In genomic region chr3:85780332-85780731, GRCm38 (mm10) we compare ENCODE assay signal across 20 mouse cellular contexts. TPM values are rescaled to one million over a fixed set of nuclear protein-coding genes. Genes with fewer than 3 reads are reported as not detected.
DNase-seq lines count a peak whose midpoint lies in the region; ATAC-seq and TF ChIP-seq lines count a peak whose summit lies in the region.
"Had no signal": no experiment of that assay in that cellular context is flagged by ENCODE, and none has a peak within 500 bp of the region (broad histone marks: within the 10 kb centered on the region; RNA-seq: fewer than 3 reads in every experiment).

No protein-coding gene starts in this region.

- 0 out of 2 replicates have a peak overlapping the region, but pooled peaks have one; percentile 2 for H3K27ac ChIP-seq in forebrain, embryonic 12.5 days
- H3K27ac ChIP-seq in forebrain, embryonic 10.5 days = no peak overlapping the region
- H3K27ac ChIP-seq in midbrain, embryonic 11.5 days (ENCODE audit: low read depth, low read length) = no peak overlapping the region
- H3K27ac ChIP-seq in midbrain, embryonic 10.5 days (replicated peaks) = no peak overlapping the region
- H3K27ac ChIP-seq in forebrain, postnatal 0 days (ENCODE audit: low read depth, low read length) = no peak overlapping the region
- H3K27ac ChIP-seq in midbrain, embryonic 16.5 days (ENCODE audit: low read length) = no peak overlapping the region
- H3K27ac ChIP-seq: heart, embryonic 10.5 days; limb, embryonic 15.5 days; liver, embryonic 15.5 days; lung, embryonic 15.5 days; stomach, postnatal 0 days had no signal

- no peaks in the 10 kb centered on the region for H3K36me3 ChIP-seq in forebrain, embryonic 12.5 days (replicated peaks)
- no peaks in the 10 kb centered on the region for H3K36me3 ChIP-seq in forebrain, embryonic 10.5 days (replicated peaks)
- no peaks in the 10 kb centered on the region for H3K36me3 ChIP-seq in midbrain, embryonic 11.5 days (ENCODE audit: control insufficient read depth, insufficient read depth, low read length)
- H3K36me3 ChIP-seq in midbrain, embryonic 10.5 days = no peaks in the 10 kb centered on the region
- H3K36me3 ChIP-seq in forebrain, postnatal 0 days (ENCODE audit: insufficient read depth) = no peaks in the 10 kb centered on the region
- no peaks in the 10 kb centered on the region for H3K36me3 ChIP-seq in midbrain, embryonic 16.5 days (ENCODE audit: control insufficient read depth, insufficient read depth, low read length)
- H3K36me3 ChIP-seq: heart, embryonic 10.5 days; limb, embryonic 15.5 days; liver, embryonic 15.5 days; lung, embryonic 15.5 days had no signal

- H3K4me3 ChIP-seq in forebrain, embryonic 12.5 days (replicated peaks) = no peak overlapping the region
- H3K4me3 ChIP-seq in forebrain, embryonic 10.5 days = no peak overlapping the region
- H3K4me3 ChIP-seq in midbrain, embryonic 11.5 days (ENCODE audit: low read depth, low read length) = no peak overlapping the region
- H3K4me3 ChIP-seq in midbrain, embryonic 10.5 days = no peak overlapping the region
- no peak overlapping the region for H3K4me3 ChIP-seq in forebrain, postnatal 0 days (ENCODE audit: low read depth, low read length)
- no peak overlapping the region for H3K4me3 ChIP-seq in midbrain, embryonic 16.5 days (ENCODE audit: low read depth, low read length)
- H3K4me3 ChIP-seq: heart, embryonic 10.5 days; limb, embryonic 15.5 days; liver, embryonic 15.5 days; lung, embryonic 15.5 days; megakaryocyte, embryonic 14.5 days had no signal

- WGBS in forebrain, embryonic 12.5 days = 64% methylated on average over 2 of the region's 2 CpGs
- WGBS in forebrain, embryonic 10.5 days = 72% methylated on average over 2 of the region's 2 CpGs
- WGBS in midbrain, embryonic 11.5 days = 74% methylated on average over 2 of the region's 2 CpGs
- 82% methylated on average over 2 of the region's 2 CpGs for WGBS in midbrain, embryonic 10.5 days
- 50% methylated on average over 2 of the region's 2 CpGs for WGBS in forebrain, postnatal 0 days
- WGBS in midbrain, embryonic 16.5 days = 54% methylated on average over 2 of the region's 2 CpGs

- no peak overlapping the region for H3K4me2 ChIP-seq in forebrain, embryonic 12.5 days
- no peak overlapping the region for H3K4me2 ChIP-seq in midbrain, embryonic 11.5 days
- no peak overlapping the region for H3K4me2 ChIP-seq in forebrain, postnatal 0 days (ENCODE audit: low read depth)
- H3K4me2 ChIP-seq in midbrain, embryonic 16.5 days (ENCODE audit: low read length) = no peak overlapping the region
- H3K4me2 ChIP-seq: limb, embryonic 15.5 days; liver, embryonic 15.5 days; lung, embryonic 15.5 days had no signal

- ATAC-seq in forebrain, embryonic 12.5 days (ENCODE audit: low FRiP score) = no peak
- ATAC-seq in midbrain, embryonic 11.5 days (ENCODE audit: low FRiP score) = peak; percentile 2; the same call in 1 of the 2 replicates
- peak; percentile 71 for ATAC-seq in forebrain, postnatal 0 days
- ATAC-seq in midbrain, embryonic 16.5 days = peak; percentile 67
- ATAC-seq: activated CD4-positive, CD25-positive, alpha-beta regulatory T cell, adult 4 months had no signal

- no peak for TF ChIP-seq CTCF in forebrain, postnatal 0 days (IDR thresholded peaks at IDR 0.05; ENCODE audit: low read depth)

- DNase-seq in forebrain, embryonic 10.5 days (ENCODE audit: extremely low spot score, low spot score) = no peak
- DNase-seq in midbrain, embryonic 11.5 days (ENCODE audit: low spot score, missing footprints) = no peak
- no peak for DNase-seq in midbrain, embryonic 10.5 days (ENCODE audit: low spot score)
- no peak for DNase-seq in forebrain, postnatal 0 days
- no peak for DNase-seq in frontal cortex, postnatal 36 days (ENCODE audit: low spot score in 2 of 2)
- DNase-seq in testis, postnatal 14 days (ENCODE audit: low spot score) = no peak
- DNase-seq: adrenal gland, adult 8-10 months; cerebellum, adult 18-20 months; kidney, adult 2 months; kidney, postnatal 10 days; lung, postnatal 36 days had no signal

- peaks cover 7% of the 10 kb centered on the region; the same call in 1 of the 2 replicates for H3K4me1 ChIP-seq in forebrain, embryonic 12.5 days
- no peaks in the 10 kb centered on the region; the same call in 1 of the 2 replicates for H3K4me1 ChIP-seq in forebrain, embryonic 10.5 days
- no peaks in the 10 kb centered on the region for H3K4me1 ChIP-seq in midbrain, embryonic 11.5 days (ENCODE audit: control insufficient read depth, insufficient read depth, low read length)
- no peaks in the 10 kb centered on the region; the same call in 1 of the 2 replicates for H3K4me1 ChIP-seq in midbrain, embryonic 10.5 days
- H3K4me1 ChIP-seq in forebrain, postnatal 0 days (ENCODE audit: insufficient read depth) = 0 out of 2 replicates have a peak, but pooled peaks cover 4% of the 10 kb centered on the region
- peaks cover 5% of the 10 kb centered on the region for H3K4me1 ChIP-seq in midbrain, embryonic 16.5 days (ENCODE audit: control insufficient read depth, insufficient read depth, low read length)
- H3K4me1 ChIP-seq: liver, embryonic 15.5 days; lung, embryonic 15.5 days; megakaryocyte, embryonic 14.5 days had no signal

- no peaks in the 10 kb centered on the region for H3K9me3 ChIP-seq in forebrain, embryonic 12.5 days
- no peaks in the 10 kb centered on the region for H3K9me3 ChIP-seq in forebrain, embryonic 10.5 days
- H3K9me3 ChIP-seq in midbrain, embryonic 11.5 days (ENCODE audit: control insufficient read depth, low read length) = no peaks in the 10 kb centered on the region
- H3K9me3 ChIP-seq in midbrain, embryonic 10.5 days (replicated peaks) = no peaks in the 10 kb centered on the region
- H3K9me3 ChIP-seq in forebrain, postnatal 0 days (ENCODE audit: low read length) = no peaks in the 10 kb centered on the region
- H3K9me3 ChIP-seq in midbrain, embryonic 16.5 days (replicated peaks; ENCODE audit: control insufficient read depth, low read length, poor library complexity, severe bottlenecking) = no peaks in the 10 kb centered on the region
- H3K9me3 ChIP-seq: heart, embryonic 10.5 days; limb, embryonic 15.5 days; liver, embryonic 15.5 days; lung, embryonic 15.5 days; megakaryocyte, embryonic 14.5 days had no signal

- no peaks in the 10 kb centered on the region for H3K27me3 ChIP-seq in forebrain, embryonic 12.5 days
- H3K27me3 ChIP-seq in forebrain, embryonic 10.5 days (ENCODE audit: poor library complexity, severe bottlenecking) = no peaks in the 10 kb centered on the region
- no peaks in the 10 kb centered on the region for H3K27me3 ChIP-seq in midbrain, embryonic 11.5 days (ENCODE audit: control insufficient read depth, insufficient read depth, low read length)
- H3K27me3 ChIP-seq in midbrain, embryonic 10.5 days (ENCODE audit: low read depth, poor library complexity, severe bottlenecking) = no peaks in the 10 kb centered on the region
- H3K27me3 ChIP-seq in forebrain, postnatal 0 days (ENCODE audit: insufficient read depth, low read length) = no peaks in the 10 kb centered on the region
- no peaks in the 10 kb centered on the region for H3K27me3 ChIP-seq in midbrain, embryonic 16.5 days (ENCODE audit: control insufficient read depth, insufficient read depth, low read depth, low read length)
- H3K27me3 ChIP-seq: limb, embryonic 15.5 days; liver, embryonic 15.5 days; lung, embryonic 15.5 days had no signal

- no peak overlapping the region for H3K9ac ChIP-seq in forebrain, embryonic 12.5 days
- H3K9ac ChIP-seq in midbrain, embryonic 11.5 days (ENCODE audit: low read length) = no peak overlapping the region
- H3K9ac ChIP-seq in forebrain, postnatal 0 days = no peak overlapping the region
- H3K9ac ChIP-seq in midbrain, embryonic 16.5 days (ENCODE audit: low read depth, low read length) = no peak overlapping the region
- H3K9ac ChIP-seq: limb, embryonic 15.5 days; liver, embryonic 15.5 days; lung, embryonic 15.5 days had no signal

RNA-seq across cellular contexts. Expression of gene Fam160a1, which starts 36.8 kb away (rescaled TPM):
- polyA plus RNA-seq in forebrain, embryonic 12.5 days (2016; fragmentation: Nextera tagmentation; extraction: Ambion mirVana) = 0.58 and 0.59 TPM in 2 replicates
- polyA plus RNA-seq in forebrain, embryonic 10.5 days (2016; fragmentation: Nextera tagmentation; extraction: Ambion mirVana) = 0.40 and 0.49 TPM in 2 replicates
- 0.43 and 0.48 TPM in 2 replicates for polyA plus RNA-seq in midbrain, embryonic 11.5 days (2014; fragmentation: Nextera tagmentation; extraction: Ambion mirVana)
- polyA plus RNA-seq in midbrain, embryonic 10.5 days (2016; fragmentation: Nextera tagmentation; extraction: Ambion mirVana) = 0.27 and 0.50 TPM in 2 replicates
- total RNA-seq in forebrain, postnatal 0 days (2014; rRNA removed) = 2.6 and 2.8 TPM in 2 replicates
- polyA plus RNA-seq in forebrain, postnatal 0 days (2015; fragmentation: Nextera tagmentation; extraction: Ambion mirVana) = 0.57 and 0.67 TPM in 2 replicates
- polyA plus RNA-seq in midbrain, embryonic 16.5 days (2015; fragmentation: Nextera tagmentation; extraction: Ambion mirVana) = 0.22 and 0.38 TPM in 2 replicates
